Mouse (Mus musculus): ENCODE measurements around the gene Lhx9. TPM values are rescaled to one million over a fixed set of nuclear protein-coding genes. Genes with fewer than 3 reads are reported as not detected.

Gene Lhx9
- total and polyA plus RNA-seq, 3 experiments, result 0.10 to 4.7 (median 0.98) TPM

GRCm38 (mm10) chr1:138799692-138800314 lies 48.6 kb downstream of the Lhx9 start:
- H3K4me3 ChIP-seq (ENCODE audit: low read depth, low read length), result no peak overlapping the region
- no peaks in the 10 kb centered on the region for H3K36me3 ChIP-seq (replicated peaks)
- DNase-seq (ENCODE audit: low spot score) (no peak), ATAC-seq (ENCODE audit: extremely low read depth, insufficient number of reproducible peaks, low FRiP score, poor library complexity, severe bottlenecking) (no peak)
- H3K27me3 ChIP-seq (ENCODE audit: insufficient read depth, low read length), result no peaks in the 10 kb centered on the region
- no peaks in the 10 kb centered on the region for H3K4me1 ChIP-seq (ENCODE audit: insufficient read depth, low read depth, low read length)
- H3K9me3 ChIP-seq (replicated peaks), result no peaks in the 10 kb centered on the region
- TF ChIP-seq TAL1 (conservative IDR thresholded peaks at IDR 0.05; ENCODE audit: low read depth, low read length), result no peak
- TF ChIP-seq POLR2AphosphoS5 (IDR thresholded peaks at IDR 0.05; ENCODE audit: insufficient replicate concordance, low read depth, low read length), result no peak
- no peak for TF ChIP-seq CTCF (IDR thresholded peaks at IDR 0.05; ENCODE audit: low read depth, low read length)
- TF ChIP-seq GATA1 (IDR thresholded peaks at IDR 0.05; ENCODE audit: borderline replicate concordance, low read length), result no peak
- TF ChIP-seq GATA2 (IDR thresholded peaks at IDR 0.05; ENCODE audit: borderline replicate concordance, low read depth, low read length), result no peak

- H3K9me3 ChIP-seq (replicated peaks), result no peaks in the 10 kb centered on the region
- no peak overlapping the region for H3K4me3 ChIP-seq (ENCODE audit: low read depth, low read length)
- H3K36me3 ChIP-seq (replicated peaks), result no peaks in the 10 kb centered on the region
- DNase-seq (ENCODE audit: low spot score) (no peak), ATAC-seq (ENCODE audit: extremely low read depth, insufficient number of reproducible peaks, low FRiP score, poor library complexity, severe bottlenecking) (no peak)
- no peaks in the 10 kb centered on the region for H3K4me1 ChIP-seq (ENCODE audit: insufficient read depth, low read depth, low read length)
- no peak for TF ChIP-seq CTCF (IDR thresholded peaks at IDR 0.05; ENCODE audit: low read depth, low read length)
- no peak for TF ChIP-seq GATA2 (IDR thresholded peaks at IDR 0.05; ENCODE audit: borderline replicate concordance, low read depth, low read length)
- no peak for TF ChIP-seq TAL1 (conservative IDR thresholded peaks at IDR 0.05; ENCODE audit: low read depth, low read length)
- TF ChIP-seq POLR2AphosphoS5 (IDR thresholded peaks at IDR 0.05; ENCODE audit: insufficient replicate concordance, low read depth, low read length), result no peak
- no peak for TF ChIP-seq GATA1 (IDR thresholded peaks at IDR 0.05; ENCODE audit: borderline replicate concordance, low read length)
- no peaks in the 10 kb centered on the region for H3K27me3 ChIP-seq (ENCODE audit: insufficient read depth, low read length)
These were observed 50.3 kb downstream of the Lhx9 start for GRCm38 (mm10) chr1:138798110-138798509.

GRCm38 (mm10) chr1:138785856-138786255 lies 62.5 kb downstream of the Lhx9 start:
- no peak for TF ChIP-seq CTCF (IDR thresholded peaks at IDR 0.05; ENCODE audit: low read depth, low read length)
- no peak for TF ChIP-seq GATA2 (IDR thresholded peaks at IDR 0.05; ENCODE audit: borderline replicate concordance, low read depth, low read length)
- no peak for TF ChIP-seq TAL1 (conservative IDR thresholded peaks at IDR 0.05; ENCODE audit: low read depth, low read length)
- TF ChIP-seq GATA1 (IDR thresholded peaks at IDR 0.05; ENCODE audit: borderline replicate concordance, low read length), result no peak
- TF ChIP-seq POLR2AphosphoS5 (IDR thresholded peaks at IDR 0.05; ENCODE audit: insufficient replicate concordance, low read depth, low read length), result no peak
- H3K36me3 ChIP-seq (replicated peaks), result no peaks in the 10 kb centered on the region
- H3K4me3 ChIP-seq (ENCODE audit: low read depth, low read length), result no peak overlapping the region
- no peak for ATAC-seq (ENCODE audit: extremely low read depth, insufficient number of reproducible peaks, low FRiP score, poor library complexity, severe bottlenecking)
- peaks cover 10% of the 10 kb centered on the region; the same call in 1 of the 2 replicates for H3K27me3 ChIP-seq (ENCODE audit: insufficient read depth, low read length)
- DNase-seq (ENCODE audit: low spot score), result no peak
- no peaks in the 10 kb centered on the region for H3K9me3 ChIP-seq (replicated peaks)
- no peaks in the 10 kb centered on the region for H3K4me1 ChIP-seq (ENCODE audit: insufficient read depth, low read depth, low read length)

- ATAC-seq (ENCODE audit: extremely low read depth, insufficient number of reproducible peaks, low FRiP score, poor library complexity, severe bottlenecking), result no peak
These were observed 64.4 kb downstream of the Lhx9 start for GRCm38 (mm10) chr1:138784019-138784418.

More at GRCm38 (mm10) chr1:138784019-138784418, 64.4 kb downstream of the Lhx9 start:
- no peaks in the 10 kb centered on the region for H3K4me1 ChIP-seq (ENCODE audit: insufficient read depth, low read depth, low read length)
- H3K36me3 ChIP-seq (replicated peaks), result no peaks in the 10 kb centered on the region
- TF ChIP-seq POLR2AphosphoS5 (IDR thresholded peaks at IDR 0.05; ENCODE audit: insufficient replicate concordance, low read depth, low read length) (no peak), GATA1 (IDR thresholded peaks at IDR 0.05; ENCODE audit: borderline replicate concordance, low read length) (no peak), TAL1 (conservative IDR thresholded peaks at IDR 0.05; ENCODE audit: low read depth, low read length) (no peak), CTCF (IDR thresholded peaks at IDR 0.05; ENCODE audit: low read depth, low read length) (no peak), GATA2 (IDR thresholded peaks at IDR 0.05; ENCODE audit: borderline replicate concordance, low read depth, low read length) (no peak)
- no peaks in the 10 kb centered on the region for H3K9me3 ChIP-seq (replicated peaks)
- H3K27me3 ChIP-seq (ENCODE audit: insufficient read depth, low read length), result peaks cover 10% of the 10 kb centered on the region; the same call in 1 of the 2 replicates
- H3K4me3 ChIP-seq (ENCODE audit: low read depth, low read length), result no peak overlapping the region
- no peak for DNase-seq (ENCODE audit: low spot score)

Other genes starting within 250 kb of the Lhx9 start
- gene Nek7, start 228.4 kb downstream of the Lhx9 start, total RNA-seq (2014; fragmentation: Nextera tagmentation), result 59.8 and 67.3 TPM in 2 replicates
- gene Nek7, start 228.4 kb downstream of the Lhx9 start, total RNA-seq (2017), result 39.9 and 49.9 TPM in 2 replicates
- gene Nek7, start 228.4 kb downstream of the Lhx9 start, polyA plus RNA-seq (2012), result 14.1 and 14.7 TPM in 2 replicates
- gene 2310009B15Rik, start 8.3 kb upstream of the Lhx9 start, total RNA-seq (2014; fragmentation: Nextera tagmentation), result 40.7 and 41.8 TPM in 2 replicates
- gene 2310009B15Rik, start 8.3 kb upstream of the Lhx9 start, total RNA-seq (2017), result 41.8 and 48.2 TPM in 2 replicates
- 58.5 and 62.6 TPM in 2 replicates for gene 2310009B15Rik, start 8.3 kb upstream of the Lhx9 start, polyA plus RNA-seq (2012)
- 51.7 and 57.2 TPM in 2 replicates for gene Dennd1b, start 114.9 kb upstream of the Lhx9 start, total RNA-seq (2014; fragmentation: Nextera tagmentation)
- 36.3 and 39.2 TPM in 2 replicates for gene Dennd1b, start 114.9 kb upstream of the Lhx9 start, total RNA-seq (2017)
- gene Dennd1b, start 114.9 kb upstream of the Lhx9 start, polyA plus RNA-seq (2012), result 4.4 and 4.9 TPM in 2 replicates

Measured in G1E (cell line).